Mouse (Mus musculus) layer of hippocampus, adult 18-20 months (tissue): ENCODE data around the gene Wnt9b. TPM values are rescaled to one million over a fixed set of nuclear protein-coding genes. Genes with fewer than 3 reads are reported as not detected.
A peak's percentile ranks its signal among the peaks of the same experiment; 100 is the strongest.

ENCODE experiments used
- DNase-seq, 2 experiments: peaks; one replicate each; pipeline ENCODE4 v3.0.0; 2022; ENCODE audit warnings: low spot score in 2 of 2
- total RNA-seq, 2 experiments: library from RNA; stranded (reverse); gene quantifications; 2 replicates each; pipeline ENCODE4 v1.2.3; 2021

The Wnt9b gene
- total RNA-seq, 2 experiments from 2014 or later, result 0.27 to 0.58 TPM

- DNase-seq, result no peak
Observed at GRCm38 (mm10) chr11:103733069-103733468, 16.6 kb downstream of the Wnt9b start.

DNA sequence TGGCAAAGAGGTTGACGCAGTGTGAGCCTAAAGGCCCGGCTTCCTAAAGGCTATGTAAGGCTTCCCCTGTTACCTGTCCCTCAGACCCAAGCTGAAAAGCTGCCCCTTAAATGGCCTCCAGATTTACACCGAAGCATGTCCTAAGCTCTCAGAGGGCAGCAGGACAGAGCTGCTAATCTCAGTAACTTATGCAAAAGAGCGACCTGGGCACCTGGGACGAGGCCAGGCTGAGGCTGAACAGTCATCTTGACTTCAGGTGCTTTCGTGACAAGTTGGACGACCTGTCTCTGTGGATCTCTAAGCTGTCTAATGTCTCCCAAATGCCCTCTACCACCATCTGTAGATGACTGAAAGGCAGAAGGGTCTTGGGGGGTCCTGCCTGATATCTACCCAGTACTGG is 17.3 kb downstream of the Wnt9b start:
- no peak for DNase-seq

GRCm38 (mm10) chr11:103731594-103731993 is 18.0 kb downstream of the Wnt9b start:
- DNase-seq, result no peak

- no peak for DNase-seq
Observed at GRCm38 (mm10) chr11:103729282-103729985, 20.2 kb downstream of the Wnt9b start.

- DNase-seq, result peak in 1 of 2 experiments; percentile 13
Observed at GRCm38 (mm10) chr11:103724331-103724771, 25.3 kb downstream of the Wnt9b start.

GRCm38 (mm10) chr11:103722040-103722481 is 27.6 kb downstream of the Wnt9b start:
- DNase-seq, result no peak

DNA sequence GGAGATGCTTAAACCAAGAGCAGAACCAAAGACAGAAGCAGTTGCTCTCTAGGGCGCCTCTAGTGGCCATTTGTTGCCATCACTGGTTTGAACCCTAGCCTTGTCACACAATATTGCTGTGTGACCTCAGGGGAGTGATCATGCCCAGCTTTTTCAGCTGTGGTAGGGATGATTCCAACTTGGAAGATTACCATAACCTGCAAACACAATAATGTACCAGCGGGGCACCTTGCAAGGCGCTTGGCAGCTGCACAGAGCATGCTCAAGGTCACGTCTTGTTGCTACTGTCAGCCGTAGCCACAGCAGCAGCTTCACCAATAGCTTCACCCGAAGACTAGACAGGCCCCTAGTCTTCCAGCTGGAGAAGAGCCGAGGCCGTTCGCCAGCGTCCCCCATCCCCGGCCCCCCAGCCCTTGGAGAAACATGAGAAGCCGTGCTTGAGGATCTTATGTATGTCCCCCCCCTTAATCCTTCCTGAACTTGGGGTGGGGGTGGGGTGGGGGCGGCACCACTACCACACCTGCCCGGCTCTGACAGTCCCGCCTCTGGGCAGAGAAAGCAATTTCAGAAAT is 28.1 kb downstream of the Wnt9b start:
- DNase-seq, result peak in 1 of 2 experiments; percentile 31

DNA sequence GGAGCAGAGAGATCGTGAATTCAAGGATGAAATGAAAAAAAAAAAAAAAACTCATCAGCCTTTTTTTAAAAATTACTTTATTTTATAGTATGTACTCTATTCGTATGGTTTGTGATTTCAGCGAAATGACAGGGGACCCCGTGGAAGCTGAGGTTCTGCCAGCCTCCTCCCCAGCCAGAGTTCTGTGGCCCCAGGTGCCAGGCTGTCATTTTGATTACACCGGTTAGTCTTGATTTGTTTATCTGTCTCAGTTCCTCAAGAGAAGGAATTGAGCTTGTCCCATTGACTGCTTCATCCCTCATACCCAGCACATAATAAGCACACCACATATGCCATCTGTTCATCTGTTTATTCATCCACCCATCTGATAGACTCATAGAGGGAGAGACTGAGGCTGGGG is 30.2 kb downstream of the Wnt9b start:
- DNase-seq, result no peak

DNA sequence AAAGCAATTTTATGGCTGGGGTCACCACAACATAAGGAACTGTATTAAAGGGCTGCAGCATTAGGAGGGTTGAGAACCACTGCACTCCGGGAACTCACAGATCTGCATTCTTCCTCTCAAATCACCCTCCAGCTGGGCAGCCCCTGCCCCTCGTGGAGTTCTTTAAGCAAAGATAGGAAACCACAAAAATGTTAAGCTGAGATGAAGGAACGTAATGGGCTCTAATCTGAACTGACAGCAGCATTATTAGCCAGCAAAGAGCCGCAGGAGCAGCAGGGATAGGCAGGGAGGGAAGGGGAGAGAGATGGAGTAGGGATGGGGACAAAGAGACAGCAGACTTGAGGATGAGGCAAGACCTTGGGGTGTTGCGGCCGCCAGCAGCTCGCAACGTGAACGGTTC is 32.6 kb downstream of the Wnt9b start:
- no peak for DNase-seq

DNA sequence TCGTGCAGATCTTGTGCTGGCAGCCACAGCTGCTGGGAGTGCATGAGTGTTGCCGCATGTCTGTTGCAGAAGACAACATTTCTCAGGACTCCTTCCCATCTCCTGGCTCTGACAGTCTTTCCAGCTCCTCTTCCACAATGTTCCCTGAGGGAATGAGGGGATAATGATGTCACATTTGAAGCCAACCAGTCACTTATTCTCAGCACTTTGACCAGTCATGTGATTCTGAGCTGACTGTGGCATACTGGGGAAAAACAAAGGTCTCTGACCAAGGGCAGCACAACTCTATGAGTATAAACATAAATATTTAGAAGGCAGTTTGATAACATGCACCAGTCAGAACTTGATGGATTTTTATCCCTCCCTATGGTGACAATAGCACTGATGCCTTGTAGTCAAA is 35.5 kb downstream of the Wnt9b start:
- DNase-seq, result no peak

DNA sequence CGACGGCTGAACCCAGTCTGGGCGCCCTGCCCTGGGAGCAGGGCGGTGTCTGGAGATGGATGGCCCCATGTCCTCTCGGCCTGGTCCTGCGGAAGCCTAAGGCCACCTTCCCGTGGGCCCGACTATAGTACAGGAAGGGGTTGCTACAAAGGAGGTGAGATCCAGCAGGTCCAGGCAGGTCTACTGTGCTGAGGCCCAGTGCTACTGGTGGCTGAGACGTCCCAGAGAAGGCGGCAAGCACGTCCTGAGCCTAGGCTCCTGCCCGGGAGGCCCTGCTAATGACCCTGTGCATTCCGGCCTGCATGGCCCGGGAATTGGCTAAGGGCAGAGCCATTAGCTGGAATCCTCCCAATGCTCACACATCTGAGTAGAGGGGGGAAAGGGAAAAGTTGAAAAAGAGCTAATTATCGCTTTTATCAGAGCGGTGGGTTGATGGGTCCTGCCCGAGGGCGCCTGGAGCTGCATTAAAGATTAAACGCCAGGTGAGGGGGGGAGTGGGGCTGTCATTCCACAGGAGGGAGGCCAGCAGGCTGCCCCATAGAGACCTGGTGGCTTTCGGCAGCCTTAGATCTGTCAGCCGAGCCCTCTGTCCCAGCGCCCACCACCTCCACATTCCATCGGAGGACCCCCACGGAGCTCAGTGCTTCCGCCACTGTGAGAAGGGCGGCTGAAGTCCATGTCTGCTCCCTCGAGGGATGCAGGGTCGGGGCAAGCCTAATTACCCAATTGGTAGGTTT is 37.6 kb downstream of the Wnt9b start:
- DNase-seq, result no peak

DNA sequence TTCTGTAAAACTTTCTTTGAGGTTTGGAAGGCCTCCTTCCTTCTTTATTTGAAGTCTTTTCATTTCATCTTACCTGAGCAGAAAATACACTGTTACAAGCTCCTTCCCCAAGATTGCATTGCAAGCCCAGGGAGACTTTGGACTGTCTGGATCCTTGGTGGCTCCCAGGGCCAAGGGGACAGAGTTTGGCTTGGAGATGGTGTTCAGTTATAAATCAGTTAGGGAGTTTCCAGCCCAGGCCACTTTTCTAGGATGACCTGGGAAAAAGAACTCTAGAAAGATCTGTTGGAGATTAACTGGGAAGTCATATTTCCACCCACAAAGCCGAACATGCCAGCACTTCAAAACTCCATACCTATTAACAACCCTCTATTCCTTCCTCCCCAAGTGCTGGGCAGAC is 39.6 kb downstream of the Wnt9b start:
- DNase-seq, result no peak

DNA sequence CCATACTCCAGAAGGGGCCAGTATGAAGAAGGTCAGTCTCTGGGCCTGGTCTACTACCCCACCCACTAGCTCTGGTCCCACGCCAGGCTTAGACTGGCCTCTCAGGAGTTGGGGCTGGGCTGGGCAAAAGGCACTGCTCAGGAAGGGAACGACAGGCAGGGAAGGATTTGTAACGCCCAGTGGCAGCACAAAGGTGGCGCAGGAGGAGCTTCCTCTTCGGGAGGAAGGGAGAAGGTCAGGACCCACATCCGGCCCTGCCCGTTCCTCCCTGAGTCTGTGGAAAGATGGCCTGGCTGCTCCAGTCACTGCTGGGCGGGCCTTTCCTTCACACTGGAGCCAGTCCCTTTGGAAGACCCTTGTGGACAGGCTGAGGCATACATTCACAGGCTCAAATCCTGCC is 42.6 kb downstream of the Wnt9b start:
- DNase-seq, result no peak

DNA sequence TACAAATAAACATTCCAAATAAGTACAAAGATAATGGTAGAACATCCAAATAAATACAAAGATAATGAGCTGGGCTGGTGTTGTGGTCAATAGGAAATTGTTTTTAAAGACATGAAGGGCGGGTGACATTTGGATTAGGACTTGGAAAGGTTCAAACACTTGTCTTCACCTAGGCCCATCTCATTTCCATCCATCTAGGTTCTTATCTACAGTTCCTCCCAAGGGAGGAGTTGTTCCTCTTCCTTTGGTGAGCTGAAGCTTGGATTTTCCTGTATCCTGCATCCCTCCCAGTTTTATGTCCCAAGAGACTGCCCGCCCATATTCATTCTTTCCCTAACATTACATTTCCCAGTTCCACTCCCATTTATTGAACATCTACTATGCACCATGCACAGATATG is 51.4 kb downstream of the Wnt9b start:
- no peak for DNase-seq

DNA sequence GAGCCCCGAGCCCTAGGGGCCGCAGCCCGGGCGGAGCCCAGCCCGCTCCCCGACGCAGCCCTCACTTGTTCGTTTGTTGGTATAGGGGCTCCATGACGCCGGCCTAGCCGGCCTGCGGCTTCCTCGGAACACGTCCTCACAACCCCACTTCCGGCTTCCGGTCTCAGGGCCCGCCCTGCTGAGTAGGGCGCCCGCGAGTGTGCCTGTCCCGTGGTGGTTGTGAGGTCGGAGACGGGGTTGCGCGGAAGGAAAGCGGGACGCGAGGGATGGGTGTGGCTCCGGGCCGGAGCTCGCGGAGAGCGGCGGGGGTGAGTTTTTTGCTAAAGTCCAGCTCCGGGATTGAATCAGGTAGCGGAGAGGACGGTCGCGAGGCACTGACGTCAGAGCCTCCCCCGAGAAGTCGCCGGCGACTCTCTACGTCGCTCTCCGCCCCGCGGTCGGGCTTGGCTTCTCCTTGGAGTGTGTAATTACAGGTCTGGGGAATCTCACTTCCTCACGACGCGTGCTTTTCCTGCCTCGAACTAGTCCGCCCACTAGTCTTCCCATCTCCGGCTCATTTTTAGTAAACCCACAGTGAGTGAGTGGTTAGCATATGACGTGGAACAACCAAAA is 52.0 kb downstream of the Wnt9b start, which contains the start of gene Gosr2:
TSS of gene Gosr2 (minus strand) at position 334 of the 612 bp plus-strand sequence.
- DNase-seq, result peak; percentile 83 to 94

DNA sequence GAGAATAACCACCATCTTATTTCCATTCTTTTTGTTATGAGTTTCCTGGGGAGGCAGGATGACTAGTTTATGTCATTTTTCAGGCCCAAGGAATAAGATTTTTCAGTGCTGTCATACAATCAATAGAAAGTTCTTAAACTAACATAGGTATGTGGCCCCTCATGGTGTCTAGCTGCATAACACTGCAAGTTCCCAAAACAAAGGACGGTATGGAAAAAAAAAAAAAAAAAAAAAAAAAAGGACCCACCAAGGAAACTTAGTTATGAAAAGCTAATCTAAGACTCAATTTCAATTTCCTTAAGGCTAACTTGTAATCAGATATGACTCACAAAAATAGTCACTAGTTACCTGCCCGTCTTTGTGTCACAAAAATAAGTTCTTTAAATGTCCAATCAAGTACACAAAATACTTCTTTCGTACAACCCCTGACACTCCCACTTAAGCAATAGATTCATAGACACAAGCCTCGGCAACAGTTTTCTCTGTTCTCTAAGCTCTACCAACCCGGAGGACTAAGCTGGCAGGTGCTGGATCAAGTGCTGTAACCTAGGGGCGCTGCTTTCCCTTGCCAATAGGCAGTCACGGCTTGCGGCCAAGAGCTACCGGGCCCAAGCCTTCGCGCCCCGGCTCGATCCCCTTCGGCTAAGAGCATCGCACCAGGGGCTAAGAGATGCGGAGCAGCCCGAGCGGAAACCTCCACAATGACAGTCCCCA is 52.6 kb downstream of the Wnt9b start:
- DNase-seq, result no peak

- no peak for DNase-seq
Observed at GRCm38 (mm10) chr11:103693241-103693640, 56.4 kb downstream of the Wnt9b start.

- no peak for DNase-seq
Observed at GRCm38 (mm10) chr11:103691036-103691435, 58.6 kb downstream of the Wnt9b start.

- no peak for DNase-seq
Observed at GRCm38 (mm10) chr11:103688980-103689378, 60.6 kb downstream of the Wnt9b start.

- no peak for DNase-seq
Observed at GRCm38 (mm10) chr11:103688271-103688979, 61.2 kb downstream of the Wnt9b start.
